Mouse (Mus musculus) adrenal gland, adult 2 months (tissue): ENCODE measurements around the gene Hmx3. TPM values are rescaled to one million over a fixed set of nuclear protein-coding genes. Genes with fewer than 3 reads are reported as not detected.
A peak's percentile ranks its signal among the peaks of the same experiment; 100 is the strongest.

ENCODE experiments used
- DNase-seq: peaks from one replicate; pipeline ENCODE4 v3.0.0; 2021
- polyA plus RNA-seq: library from polyadenylated mRNA; depleted of rRNA; stranded (reverse); fragments of >200 nt; gene quantifications from 2 replicates; pipeline ENCODE4 v1.2.3, GENCODE M21; 2012; rRNA removed
- total RNA-seq, 2 experiments: library from RNA; stranded (reverse); gene quantifications; 2 replicates each; pipeline ENCODE4 v1.2.3; 2021

Hmx3 gene
- total and polyA plus RNA-seq, 3 experiments, result not detected

- DNase-seq, result peak; percentile 9
These were observed 14.0 kb downstream of the Hmx3 start for GRCm38 (mm10) chr7:131556541-131557271.

DNA sequence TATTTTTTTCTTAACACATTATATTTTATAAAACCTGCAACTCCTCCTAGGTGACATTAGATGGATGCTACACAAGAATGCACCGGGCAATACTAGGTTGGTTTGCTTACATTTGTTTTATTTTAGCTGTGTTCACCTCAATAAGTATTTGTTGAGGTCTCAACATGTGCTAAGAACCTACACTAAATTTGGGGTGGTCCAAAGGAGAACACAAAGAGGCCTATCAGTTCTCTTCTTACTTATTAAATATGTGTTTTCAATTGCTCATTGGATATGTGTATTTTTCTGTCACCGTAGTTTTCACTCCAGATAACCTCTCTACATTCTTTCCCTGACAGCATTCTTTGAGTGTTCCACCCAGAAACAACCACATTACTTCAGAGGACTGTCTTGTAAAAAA is 15.1 kb downstream of the Hmx3 start:
- no peak for DNase-seq

DNA sequence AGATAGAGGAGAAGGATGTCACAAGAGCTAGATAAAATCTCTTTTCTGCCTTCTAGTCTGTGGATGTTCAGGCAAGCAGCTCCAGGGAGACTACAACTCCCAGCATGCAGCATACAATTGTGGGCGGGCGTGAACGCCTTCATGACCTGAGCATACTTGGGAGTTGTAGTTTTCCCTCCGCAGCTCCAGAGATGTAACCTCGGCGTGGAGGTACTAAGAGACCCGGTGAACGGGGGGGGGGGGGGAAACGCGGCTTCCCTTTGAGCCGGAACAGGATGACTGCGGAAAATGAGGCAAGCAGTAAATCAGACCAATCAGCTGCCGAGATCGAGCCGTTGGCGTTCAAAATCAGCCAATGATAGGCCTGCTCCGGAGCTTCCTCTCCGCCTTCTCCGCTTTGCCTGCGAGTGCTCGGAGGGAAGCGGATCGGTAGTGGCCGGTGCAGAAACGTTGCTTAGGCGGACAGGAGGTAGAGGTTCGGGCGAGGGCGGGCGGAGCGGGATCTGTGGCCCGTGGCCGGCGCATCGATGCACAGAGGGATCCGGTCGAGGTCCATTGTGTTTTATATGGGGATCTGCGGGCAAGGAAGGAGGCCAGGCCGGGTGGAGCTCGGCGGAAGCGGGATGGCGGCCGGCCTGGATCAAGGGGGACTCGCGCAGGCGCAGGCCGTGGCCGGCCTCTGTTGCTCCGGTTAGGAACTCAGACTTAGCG is 17.5 kb downstream of the Hmx3 start, which contains the start of gene Bub3:
Gene Bub3 (plus strand): TSS at position 237 of the 711 bp plus-strand sequence.
- DNase-seq, result peak; percentile 94

- no peak for DNase-seq
These were observed 18.0 kb downstream of the Hmx3 start for GRCm38 (mm10) chr7:131560697-131561042.

- no peak for DNase-seq
These were observed 32.6 kb downstream of the Hmx3 start for GRCm38 (mm10) chr7:131575246-131575645.

- DNase-seq, result no peak
These were observed 39.5 kb downstream of the Hmx3 start for GRCm38 (mm10) chr7:131582178-131582577.

DNA sequence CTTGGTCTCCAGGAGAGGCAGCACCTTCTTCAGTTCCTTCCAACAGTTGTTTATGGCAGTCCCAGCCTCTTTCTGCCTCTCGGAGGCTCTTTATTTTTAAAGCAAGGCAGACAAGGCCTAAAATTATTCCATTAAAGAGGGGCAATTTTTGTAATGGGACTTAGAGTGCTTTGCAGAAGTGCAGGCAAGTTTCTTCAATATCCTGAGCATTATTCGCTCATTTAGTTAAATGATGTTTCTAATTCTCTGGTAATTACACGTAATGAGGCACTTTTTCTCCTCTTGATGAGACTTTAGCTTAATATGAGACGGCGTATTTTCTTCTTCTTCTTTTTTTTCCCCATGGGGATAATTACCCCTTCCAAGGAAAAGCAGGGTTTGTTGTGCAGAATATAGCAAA is 42.9 kb downstream of the Hmx3 start:
- no peak for DNase-seq

Other genes starting within 250 kb of the Hmx3 start
- gene Cuzd1, start 220.6 kb upstream of the Hmx3 start, total RNA-seq, result not detected
- not detected in 2 replicates for gene Cuzd1, start 220.6 kb upstream of the Hmx3 start, polyA plus RNA-seq
- gene Fam24b, start 213.4 kb upstream of the Hmx3 start, total RNA-seq, result not detected
- not detected in 2 replicates for gene Fam24b, start 213.4 kb upstream of the Hmx3 start, polyA plus RNA-seq
- not detected for gene Fam24a, start 209.0 kb upstream of the Hmx3 start, total RNA-seq
- not detected in 2 replicates for gene Fam24a, start 209.0 kb upstream of the Hmx3 start, polyA plus RNA-seq
- 10 to 100 TPM; 13.0 to 13.1 TPM for gene 2310057M21Rik, start 180.1 kb upstream of the Hmx3 start, total RNA-seq
- gene 2310057M21Rik, start 180.1 kb upstream of the Hmx3 start, polyA plus RNA-seq, result 6.6 and 8.8 TPM in 2 replicates
- gene Pstk, start 171.7 kb upstream of the Hmx3 start, total RNA-seq, result 10 to 100 TPM; 21.3 to 26.2 TPM
- gene Pstk, start 171.7 kb upstream of the Hmx3 start, polyA plus RNA-seq, result 71.2 and 91.3 TPM in 2 replicates
- gene Ikzf5, start 132.3 kb upstream of the Hmx3 start, total RNA-seq, result 10 to 100 TPM; 36.8 to 37.2 TPM
- gene Ikzf5, start 132.3 kb upstream of the Hmx3 start, polyA plus RNA-seq, result 7.4 and 7.9 TPM in 2 replicates
- 100 to 1,000 TPM; 228 to 655 TPM for gene Acadsb, start 132.3 kb upstream of the Hmx3 start, total RNA-seq
- gene Acadsb, start 132.3 kb upstream of the Hmx3 start, polyA plus RNA-seq, result 14.5 and 24.4 TPM in 2 replicates
- gene Hmx2, start 5.9 kb downstream of the Hmx3 start, total RNA-seq, result not detected
- gene Hmx2, start 5.9 kb downstream of the Hmx3 start, polyA plus RNA-seq, result not detected in 2 replicates
- 10 to 100 TPM; 67.0 to 82.2 TPM for gene Bub3, start 17.4 kb downstream of the Hmx3 start, total RNA-seq
- 31.8 and 39.6 TPM in 2 replicates for gene Bub3, start 17.4 kb downstream of the Hmx3 start, polyA plus RNA-seq